Mouse (Mus musculus) c-Kit-negative CD71-positive TER-119-positive erythroid progenitor cells, embryonic 14.5 days (primary cell): ENCODE results near the gene Trap1a.
"Not testable (repeated sequence)": the region's sequence is repeated elsewhere in the genome, so short reads cannot be mapped to it uniquely, and the experiment has no call there.

ENCODE experiments used
- DNase-seq: peaks from one replicate; pipeline ENCODE4 v3.0.0-alpha.2; 2013; ENCODE audit warnings: low read depth, low spot score

Gene Trap1a

DNA sequence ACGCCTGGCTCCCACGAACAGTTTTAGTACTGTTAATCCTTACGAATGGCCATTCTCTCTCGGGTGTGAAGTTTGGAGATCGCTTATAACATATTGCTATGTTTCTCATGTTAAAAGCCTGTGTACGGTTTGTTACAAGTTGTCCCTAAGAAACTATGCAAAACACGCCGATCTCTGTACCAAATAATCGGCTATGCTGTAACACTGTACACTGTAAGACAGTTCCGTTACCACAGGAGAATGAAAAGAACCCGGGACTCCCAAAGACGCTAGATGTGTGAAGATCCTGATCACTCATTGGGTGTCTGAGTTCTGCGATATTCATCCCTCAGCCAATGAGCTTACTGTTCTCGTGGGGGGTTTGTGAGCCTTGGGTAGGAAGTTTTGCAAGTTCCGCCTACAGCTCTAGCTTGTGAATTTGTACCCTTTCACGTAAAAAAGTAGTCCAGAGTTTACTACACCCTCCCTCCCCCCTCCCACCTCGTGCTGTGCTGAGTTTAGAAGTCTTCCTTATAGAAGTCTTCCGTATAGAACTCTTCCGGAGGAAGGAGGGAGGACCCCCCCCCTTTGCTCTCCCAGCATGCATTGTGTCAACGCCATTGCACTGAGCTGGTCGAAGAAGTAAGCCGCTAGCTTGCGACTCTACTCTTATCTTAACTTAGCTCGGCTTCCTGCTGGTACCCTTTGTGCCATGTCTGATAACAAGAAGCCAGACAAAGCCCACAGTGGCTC is at the start of gene Trap1a:
Trap1a (plus strand) TSS at position 421 of the 732 bp plus-strand sequence.
- no peak for DNase-seq

DNA sequence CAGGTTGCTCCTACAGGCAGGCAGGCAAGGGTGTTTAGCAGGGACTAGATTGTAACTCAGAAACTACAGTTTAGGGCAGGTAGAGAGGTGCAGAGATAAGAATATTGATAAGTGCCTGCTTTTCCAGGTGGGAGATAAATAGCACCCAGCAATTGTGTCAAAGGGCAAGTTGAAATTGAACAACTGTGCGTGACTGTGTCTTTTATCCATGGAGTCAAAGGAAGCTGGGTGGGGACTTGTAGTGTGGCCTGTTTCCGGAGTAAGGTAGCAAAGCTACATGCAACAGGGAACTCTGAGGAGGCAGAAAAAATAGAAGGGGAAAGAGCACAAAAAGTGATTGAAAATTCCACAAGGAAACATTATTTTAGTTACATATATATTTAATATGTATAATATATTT is 40.4 kb upstream of the Trap1a start:
- DNase-seq: no peak

DNA sequence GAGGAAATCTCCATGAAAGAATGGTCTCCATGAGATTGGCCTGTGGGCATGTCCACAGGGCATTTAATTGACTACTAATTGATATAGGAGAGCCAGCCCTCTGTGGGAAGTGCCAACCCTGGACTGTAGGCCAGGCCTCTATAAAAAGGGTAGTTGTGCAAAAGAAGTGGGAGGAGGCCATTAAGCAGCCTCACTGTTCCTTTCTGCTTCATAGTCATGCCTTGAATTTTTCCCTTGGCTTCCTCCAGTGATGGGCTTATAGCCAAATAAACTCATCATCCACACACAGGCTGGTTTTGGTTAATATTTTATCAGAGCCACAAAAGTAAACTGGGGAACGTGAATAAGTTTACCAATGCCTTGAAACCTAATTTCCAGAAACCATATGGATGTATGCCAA is 38.2 kb upstream of the Trap1a start:
- DNase-seq: no peak

DNA sequence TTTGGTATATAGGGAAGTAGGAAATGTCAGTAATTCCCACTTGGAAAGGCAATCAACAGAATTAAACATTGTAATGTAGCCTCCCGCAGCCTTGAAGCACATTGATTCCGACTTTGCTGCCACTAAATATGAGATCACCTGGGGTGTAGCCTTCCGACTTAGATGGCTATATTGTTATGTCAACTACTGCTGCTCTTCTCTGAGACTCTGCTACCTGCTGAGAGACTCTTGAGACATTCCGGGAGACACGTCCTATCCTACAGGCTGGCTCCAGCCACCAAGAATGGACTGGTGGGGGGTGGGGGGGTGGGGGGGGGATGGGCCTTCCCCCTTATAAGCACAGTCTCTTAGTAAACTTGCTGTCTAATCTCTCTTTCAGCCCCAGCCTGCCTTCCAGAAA is 16.1 kb upstream of the Trap1a start:
- not testable (repeated sequence) for DNase-seq

DNA sequence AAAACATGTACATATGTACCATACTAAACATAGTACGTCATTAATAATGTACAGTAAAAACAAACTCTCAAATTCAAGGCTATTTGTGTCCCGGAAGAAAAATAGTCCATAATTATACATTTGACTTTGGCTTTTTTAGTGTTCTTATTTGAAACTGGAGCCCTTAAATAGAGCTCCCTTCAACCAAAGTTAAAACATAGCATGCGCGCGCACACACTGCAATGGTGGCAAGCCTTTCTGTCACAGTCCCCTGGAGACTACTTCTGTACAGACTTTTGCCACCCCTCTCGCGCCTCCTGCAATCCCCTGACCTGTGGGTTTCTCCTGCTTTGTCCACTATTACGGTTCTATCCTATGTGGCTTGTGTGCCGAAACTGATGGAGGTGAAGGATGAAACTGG is 900 bp upstream of the Trap1a start:
- no peak for DNase-seq

DNA sequence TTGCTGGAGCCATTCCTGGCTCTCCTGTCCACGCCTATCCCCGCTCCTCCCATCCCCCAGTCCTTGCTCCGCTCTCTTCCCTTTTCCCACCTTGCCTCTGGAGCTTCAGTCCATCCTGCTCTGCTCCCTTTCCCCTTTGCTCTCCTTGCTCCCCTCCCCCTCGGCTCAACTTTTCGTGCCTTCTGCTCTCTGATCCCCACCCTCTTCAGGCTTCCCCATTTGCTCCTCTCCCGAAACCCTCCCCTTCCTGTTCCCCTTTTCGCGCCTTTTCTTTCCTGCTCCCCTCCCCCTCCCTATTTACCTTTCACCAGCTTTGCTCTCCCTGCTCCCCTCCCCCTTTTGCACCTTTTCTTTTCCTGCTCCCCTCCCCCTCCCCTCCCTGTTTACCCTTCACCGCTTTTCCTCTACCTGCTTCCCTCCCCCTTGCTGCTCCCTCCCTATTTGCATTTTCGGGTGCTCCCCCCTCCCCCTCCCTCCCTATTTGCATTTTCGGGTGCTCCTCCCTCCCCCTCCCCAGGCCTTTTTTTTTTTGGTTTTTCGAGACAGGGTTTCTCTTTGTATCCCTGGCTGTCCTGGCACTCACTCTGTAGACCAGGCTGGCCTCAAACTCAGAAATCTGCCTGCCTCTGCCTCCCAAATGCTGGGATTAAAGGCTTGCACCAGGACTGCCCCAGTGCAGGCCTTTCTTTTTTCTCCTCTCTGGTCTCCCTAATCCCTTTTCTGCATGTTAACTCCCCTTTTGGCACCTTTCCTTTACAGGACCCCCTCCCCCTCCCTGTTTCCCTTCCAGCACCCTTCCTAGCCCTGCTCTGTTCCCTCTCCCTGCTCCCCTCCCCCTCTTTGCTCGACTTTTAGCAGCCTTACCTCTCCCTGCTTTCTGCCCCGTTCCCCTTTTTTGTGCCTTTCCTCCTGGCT is 1.3 kb downstream of the Trap1a start:
- DNase-seq: no peak

DNA sequence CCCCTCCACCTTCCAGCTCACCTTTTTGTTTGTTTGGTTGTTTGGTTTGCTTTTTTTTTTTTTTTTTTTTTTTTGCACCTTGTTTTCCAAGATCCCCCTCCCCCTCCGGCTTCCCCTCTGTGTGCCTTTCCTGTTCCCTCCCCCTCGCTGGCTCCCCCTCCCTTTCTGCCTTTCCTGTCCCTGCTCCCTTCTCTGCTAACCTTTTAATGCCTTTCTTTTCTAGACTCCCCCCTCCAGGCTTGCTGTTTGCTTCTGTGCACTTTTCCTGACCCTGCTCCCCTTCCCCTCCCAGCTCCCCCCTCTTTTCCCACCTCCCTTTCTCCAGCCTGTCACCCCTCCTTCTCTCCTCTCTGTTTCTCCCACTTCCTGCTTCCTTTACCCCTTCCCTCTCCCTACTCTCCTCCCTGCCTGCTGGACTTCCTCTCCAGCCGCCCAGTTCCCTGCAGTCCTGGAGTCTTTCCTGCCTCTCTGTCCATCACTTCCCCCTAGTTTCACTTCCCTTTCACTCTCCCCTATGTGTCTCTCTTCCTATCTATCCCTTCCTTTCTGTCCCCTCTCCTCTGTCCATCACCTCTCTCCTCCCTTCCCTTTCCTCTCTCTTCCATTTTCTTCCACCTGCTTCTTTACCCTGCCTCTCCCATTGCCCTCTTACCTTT is 2.1 kb downstream of the Trap1a start:
- DNase-seq: no peak

DNA sequence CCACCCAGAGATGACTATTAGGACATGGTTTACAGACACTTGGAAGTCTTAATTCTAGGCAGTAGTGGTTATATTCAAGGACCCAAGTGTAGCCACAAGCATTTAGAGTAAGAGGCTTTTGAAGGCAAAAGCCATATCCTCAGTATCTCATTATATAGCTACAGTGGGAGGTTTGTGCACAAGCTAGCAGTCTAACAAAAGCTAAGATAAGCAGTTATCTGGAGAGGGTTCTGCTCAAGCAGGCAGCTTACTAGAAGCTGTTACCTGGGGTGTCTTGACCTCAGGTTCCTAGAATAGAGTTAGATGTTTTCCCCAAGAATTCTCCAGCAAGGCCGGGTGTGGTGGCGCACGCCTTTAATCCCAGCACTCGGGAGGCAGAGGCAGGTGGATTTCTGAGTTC is 6.1 kb downstream of the Trap1a start:
- no peak for DNase-seq

DNA sequence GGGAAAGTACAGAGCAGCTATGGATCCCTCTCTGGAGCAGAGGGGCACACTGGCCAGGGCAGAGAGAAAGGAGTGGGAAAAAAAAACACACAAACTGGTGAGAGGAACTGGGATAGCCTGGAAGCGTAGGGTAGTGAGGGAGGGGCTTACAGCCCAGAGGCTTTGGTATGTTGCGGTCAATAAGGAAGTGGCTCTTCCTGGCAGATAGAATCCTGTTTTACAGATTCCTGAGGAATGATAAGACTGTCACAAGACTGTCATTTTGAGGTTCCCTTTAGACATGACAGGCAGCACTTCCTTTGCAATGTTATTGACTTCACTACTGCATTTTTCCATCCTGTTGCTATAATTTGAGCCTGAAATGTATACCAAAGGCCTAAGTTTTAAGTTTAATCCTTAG is 7.7 kb downstream of the Trap1a start:
- no peak for DNase-seq

DNA sequence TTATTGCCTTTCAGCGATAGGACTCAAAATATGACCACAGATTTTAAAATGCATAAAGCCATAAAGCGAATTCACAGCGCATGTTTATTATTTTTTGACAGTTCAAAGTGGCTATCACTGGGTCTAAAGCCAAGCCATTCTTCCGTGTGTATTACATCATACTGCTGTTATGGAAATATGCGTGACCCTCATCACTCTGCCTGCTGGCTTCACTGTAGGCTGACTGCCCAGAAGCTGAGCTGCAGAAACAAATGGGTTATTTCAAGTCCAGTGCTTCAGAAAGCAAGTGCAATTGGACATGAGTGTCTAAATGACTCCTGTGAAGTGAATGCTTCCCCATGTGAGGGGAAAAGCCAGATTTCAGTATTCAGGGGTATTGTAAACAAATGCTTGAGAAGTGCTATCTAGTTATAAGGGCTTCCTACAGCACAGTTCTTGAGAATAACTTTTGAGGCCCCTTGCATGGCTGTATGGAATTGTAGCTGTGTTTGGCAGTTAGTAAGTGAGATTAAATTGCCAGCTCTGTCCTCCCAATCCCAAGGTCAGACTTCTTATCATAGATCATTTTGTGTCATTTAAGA is 18.8 kb downstream of the Trap1a start:
- DNase-seq: no peak

DNA sequence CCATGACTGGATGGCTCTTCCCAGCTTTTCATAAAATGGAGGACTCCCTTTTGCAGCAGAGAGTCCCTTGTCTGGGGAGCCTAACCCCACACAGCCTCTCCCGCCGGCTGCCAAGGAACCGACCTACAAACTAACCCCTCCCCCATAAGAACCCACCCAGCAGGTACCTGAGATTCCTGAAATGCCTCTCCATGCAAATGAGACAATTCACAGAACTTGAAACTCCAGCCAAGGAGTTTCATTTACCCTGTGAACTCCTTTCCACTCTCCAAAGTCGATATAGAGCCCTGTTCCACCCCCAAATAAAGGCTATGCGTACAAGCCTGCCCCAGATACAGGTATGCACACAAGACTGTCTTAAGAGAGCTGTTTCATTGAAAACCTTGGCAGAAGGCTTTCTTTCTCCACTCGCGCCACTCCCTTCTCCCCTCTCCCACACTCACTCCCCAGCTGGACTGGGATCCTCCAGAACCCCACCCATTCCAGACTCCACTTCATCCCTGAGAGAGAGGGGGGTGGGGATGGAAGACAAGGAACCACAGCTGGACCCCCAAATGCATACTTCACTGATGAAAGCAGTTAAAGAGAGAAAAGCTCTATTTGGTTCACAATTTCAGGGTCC is 24.3 kb downstream of the Trap1a start:
- DNase-seq: no peak

DNA sequence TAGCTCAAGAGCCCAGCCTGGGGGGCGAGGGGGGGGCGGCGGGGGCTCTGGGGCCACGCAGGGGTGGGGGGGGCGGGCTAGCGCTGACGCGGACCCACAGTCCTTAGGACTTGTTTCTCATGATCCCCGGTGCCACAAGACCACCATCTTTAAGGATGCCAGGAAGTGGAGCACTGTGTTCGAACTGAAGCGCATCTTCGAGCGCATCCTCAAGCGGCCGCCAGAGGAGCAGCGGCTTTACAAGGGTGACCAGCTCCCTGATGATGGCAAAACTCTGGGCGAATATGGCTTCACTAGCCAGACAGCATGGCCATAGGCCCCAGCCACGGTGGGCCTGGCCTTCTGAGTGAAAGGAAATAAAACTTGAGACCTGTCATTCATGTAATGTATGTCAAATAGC is 24.9 kb downstream of the Trap1a start:
- no peak for DNase-seq

DNA sequence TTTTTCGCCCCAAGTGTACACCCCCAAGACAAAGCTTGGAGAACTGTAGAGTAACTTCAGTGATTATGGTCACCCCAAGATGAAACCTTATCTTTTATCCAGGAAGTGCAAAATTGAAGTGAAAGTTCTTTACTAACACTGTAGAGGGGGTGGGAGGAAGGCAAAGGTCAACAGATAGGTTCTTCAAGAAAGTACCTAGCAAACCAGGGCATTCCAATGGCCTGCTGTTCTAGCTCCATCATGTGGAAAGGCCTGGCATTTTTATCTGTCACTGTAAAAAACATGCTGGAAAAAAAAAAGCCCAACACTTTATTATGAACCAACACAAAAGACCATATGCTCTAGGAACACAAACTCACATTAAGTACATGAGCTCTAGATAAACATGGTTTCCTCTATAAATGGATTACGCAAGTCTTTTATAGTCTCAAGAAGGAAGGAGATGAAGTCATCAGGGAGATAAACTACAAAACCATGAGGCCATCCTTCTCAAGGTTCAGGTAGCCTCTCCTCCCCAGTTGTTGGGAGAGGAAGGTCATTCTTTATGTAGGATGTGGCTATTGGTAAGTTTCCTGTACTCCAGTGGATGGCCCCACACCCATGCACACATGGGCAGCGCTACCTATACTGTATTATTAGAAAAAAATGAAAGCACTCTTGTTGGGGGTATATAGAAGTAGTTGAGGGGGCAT is 33.5 kb downstream of the Trap1a start:
- no peak for DNase-seq

DNA sequence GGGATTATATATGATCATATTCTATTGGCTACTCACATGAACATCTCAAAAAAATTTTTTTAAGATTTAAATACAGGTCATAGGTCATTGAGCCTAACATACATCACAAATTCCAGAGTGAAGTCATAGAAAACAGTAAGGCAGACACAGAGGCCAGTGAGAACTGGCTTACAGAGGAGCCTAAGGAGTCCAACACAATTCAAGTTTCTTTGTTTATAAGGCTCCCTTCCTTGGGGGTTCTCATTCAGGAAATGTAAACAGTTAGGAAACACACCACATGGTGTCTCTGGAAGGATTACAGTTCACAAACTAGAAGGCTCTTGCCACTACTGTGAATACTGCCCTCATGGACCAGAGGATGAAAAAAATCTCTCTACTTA is 34.0 kb downstream of the Trap1a start:
- no peak for DNase-seq

DNA sequence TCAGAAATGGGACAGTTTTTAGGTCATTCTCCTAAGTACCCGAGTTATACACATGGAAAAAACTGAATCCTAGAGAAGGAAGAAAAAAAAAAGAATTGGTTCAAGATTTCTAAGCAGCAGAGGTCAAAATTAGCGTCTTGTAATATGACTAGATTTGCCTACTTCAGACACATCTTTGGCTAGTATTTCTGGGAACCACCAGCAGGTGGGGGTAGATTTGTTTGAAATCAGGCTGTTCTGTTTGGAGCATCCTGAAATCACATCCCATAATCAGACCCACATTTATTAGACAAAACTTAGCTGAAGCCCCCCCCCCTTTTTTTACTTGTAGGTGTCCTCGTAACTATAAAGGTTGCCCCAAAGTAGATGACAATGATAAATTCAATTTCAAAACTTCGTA is 35.6 kb downstream of the Trap1a start:
- DNase-seq: no peak

DNA sequence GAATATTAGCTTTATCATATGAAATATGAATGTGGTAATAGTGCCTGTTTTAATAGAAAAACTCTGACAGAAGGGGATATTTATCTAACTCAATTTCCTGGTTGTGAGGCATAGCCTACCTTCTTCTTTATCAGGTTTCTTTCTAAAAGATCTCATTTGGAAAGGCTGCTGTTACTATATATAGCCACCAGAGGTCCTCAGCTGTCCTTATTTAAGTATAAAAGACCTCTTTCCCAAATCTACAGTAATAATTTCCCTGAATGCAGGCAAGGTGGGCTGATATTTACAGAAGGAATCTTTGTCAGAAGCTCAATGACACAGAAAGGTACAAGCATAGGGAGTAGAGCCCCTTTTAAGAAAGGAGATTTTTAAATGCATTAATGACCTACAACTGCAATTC is 39.2 kb downstream of the Trap1a start:
- DNase-seq: no peak
